Mouse (Mus musculus): Measurements from ENCODE around the gene Pkp3.

DNA sequence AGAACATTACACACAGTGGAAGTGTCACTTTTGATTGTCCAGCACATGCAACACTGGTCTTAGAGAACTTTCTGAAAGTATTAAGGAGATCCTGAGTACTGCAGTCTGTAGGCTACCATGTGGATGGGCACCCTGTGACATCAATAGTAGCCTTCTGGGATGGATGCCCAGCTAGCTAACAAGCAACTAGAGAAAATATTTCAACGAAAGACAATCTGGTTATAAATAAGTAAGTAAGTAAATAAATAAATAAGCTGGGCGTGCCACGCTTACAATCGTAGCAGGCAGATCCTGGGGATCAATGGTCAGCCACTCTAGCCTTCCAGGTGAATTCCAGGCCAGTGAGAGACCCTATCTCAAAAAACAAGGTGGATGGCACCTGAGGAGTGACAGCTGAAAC, 26.0 kb upstream of the Pkp3 start:
- TF ChIP-seq EP300 (IDR thresholded peaks at IDR 0.05) (no peak), CTCF (IDR thresholded peaks at IDR 0.05) (no peak)
